20 mouse cellular contexts compared by ENCODE assay signal in the genomic region with DNA sequence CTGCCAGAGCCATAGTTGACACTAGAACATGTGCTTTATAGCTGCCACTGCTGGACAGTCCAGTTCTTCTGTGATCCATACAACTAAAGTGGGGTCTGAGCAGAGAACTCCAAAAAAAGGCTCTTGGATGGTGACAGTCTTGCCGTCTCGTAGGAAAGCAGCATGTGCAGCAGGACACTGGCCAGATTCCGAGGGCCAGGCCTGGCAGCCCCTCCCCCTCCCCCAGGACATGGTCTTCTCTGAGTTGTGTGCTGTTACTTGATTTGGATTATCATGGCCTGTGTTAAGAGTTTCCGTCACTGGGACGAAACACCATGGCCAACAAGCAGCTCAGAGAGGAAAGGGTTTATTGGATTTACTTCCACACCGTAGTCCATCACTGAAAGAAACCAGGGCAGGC. TPM values are rescaled to one million over a fixed set of nuclear protein-coding genes. Genes with fewer than 3 reads are reported as not detected.
"Had no signal": no experiment of that assay in that cellular context is flagged by ENCODE, and none has a peak within 500 bp of the region (broad histone marks: within the 10 kb centered on the region; RNA-seq: fewer than 3 reads in every experiment).

No protein-coding gene starts in this region.

- H3K36me3 ChIP-seq: limb, embryonic 10.5 days; liver, embryonic 15.5 days; midbrain, embryonic 10.5 days; neural tube, embryonic 15.5 days had no signal

- H3K4me3 ChIP-seq: left cerebral cortex, adult 2 months; limb, embryonic 10.5 days; liver, embryonic 15.5 days; midbrain, embryonic 10.5 days; myocyte; neural tube, embryonic 15.5 days had no signal

- ATAC-seq: lung, postnatal 0 days had no signal

- H3K9me3 ChIP-seq: limb, embryonic 10.5 days; liver, embryonic 15.5 days; midbrain, embryonic 10.5 days; neural tube, embryonic 15.5 days had no signal

- H3K4me2 ChIP-seq: liver, embryonic 11.5 days; liver, embryonic 15.5 days; neural tube, embryonic 15.5 days had no signal

- DNase-seq: kidney, postnatal 25 days; lung, adult 2 months; lung, postnatal 36 days; midbrain, embryonic 14.5 days; right cerebral cortex, adult 18-20 months; right cerebral cortex, postnatal 25 days; thymus, postnatal 4 days had no signal

- H3K27me3 ChIP-seq: liver, embryonic 15.5 days; neural tube, embryonic 15.5 days had no signal

- H3K9ac ChIP-seq: liver, embryonic 15.5 days; neural tube, embryonic 15.5 days had no signal

- H3K27ac ChIP-seq: left cerebral cortex, adult 2 months; limb, embryonic 10.5 days; midbrain, embryonic 10.5 days; neural tube, embryonic 15.5 days had no signal

RNA-seq across cellular contexts. Expression of gene Ankrd2, which starts 31.5 kb away (rescaled TPM):
- total RNA-seq: layer of hippocampus, postnatal 25 days; megakaryocyte, adult 5-6 weeks had no signal
- polyA plus RNA-seq: limb, embryonic 10.5 days; liver, embryonic 11.5 days; small intestine, adult 2 months had no signal

RNA-seq across cellular contexts. Expression of gene 4933411K16Rik, which starts 47.8 kb away (rescaled TPM):
- total RNA-seq: megakaryocyte, adult 5-6 weeks had no signal
- polyA plus RNA-seq: midbrain, embryonic 14.5 days; neural tube, embryonic 11.5 days; neural tube, embryonic 15.5 days; small intestine, adult 2 months; stomach, embryonic 16.5 days had no signal
